Mouse (Mus musculus): ENCODE results near the gene Pam16.

The Pam16 gene

GRCm38 (mm10) chr16:4607818-4608531 lies 16.8 kb downstream of the Pam16 start:
- peak; percentile 84 for DNase-seq

GRCm38 (mm10) chr16:4606431-4607084 lies 18.2 kb downstream of the Pam16 start:
- DNase-seq, result peak; percentile 82

GRCm38 (mm10) chr16:4605514-4606131 lies 19.2 kb downstream of the Pam16 start:
- DNase-seq, result peak; percentile 61

- DNase-seq, result peak; percentile 72
Measured at GRCm38 (mm10) chr16:4604293-4604837, 20.4 kb downstream of the Pam16 start.

GRCm38 (mm10) chr16:4603453-4603837 lies 21.3 kb downstream of the Pam16 start:
- DNase-seq, result no peak

- peak; percentile 93 for DNase-seq
Measured at GRCm38 (mm10) chr16:4602766-4603452, 21.9 kb downstream of the Pam16 start.

GRCm38 (mm10) chr16:4602189-4602588 lies 22.6 kb downstream of the Pam16 start:
- peak; percentile 96 for DNase-seq

- DNase-seq, result peak; percentile 93
Measured at GRCm38 (mm10) chr16:4600701-4601310, 24.0 kb downstream of the Pam16 start.

GRCm38 (mm10) chr16:4599616-4600015 lies 25.2 kb downstream of the Pam16 start:
- DNase-seq, result no peak

- peak; percentile 22 for DNase-seq
Measured at GRCm38 (mm10) chr16:4598891-4599543, 25.8 kb downstream of the Pam16 start.

GRCm38 (mm10) chr16:4598041-4598440 lies 26.7 kb downstream of the Pam16 start:
- DNase-seq, result peak; percentile 10

- peak; percentile 15 for DNase-seq
Measured at GRCm38 (mm10) chr16:4597296-4597695, 27.5 kb downstream of the Pam16 start.

GRCm38 (mm10) chr16:4596836-4597235 lies 28.0 kb downstream of the Pam16 start:
- DNase-seq, result no peak

GRCm38 (mm10) chr16:4596141-4596728 lies 28.6 kb downstream of the Pam16 start:
- DNase-seq, result peak; percentile 35

GRCm38 (mm10) chr16:4595527-4595963 lies 29.2 kb downstream of the Pam16 start:
- DNase-seq, result peak; percentile 87

- no peak for DNase-seq
Measured at GRCm38 (mm10) chr16:4594814-4595526, 29.8 kb downstream of the Pam16 start.

- DNase-seq, result peak; percentile 87
Measured at GRCm38 (mm10) chr16:4593971-4594813, 30.6 kb downstream of the Pam16 start, which contains the start of gene Glis2. Gene Glis2 (plus strand): TSS chr16:4594713.

- DNase-seq, result peak; percentile 87
Measured at GRCm38 (mm10) chr16:4592909-4593875, 31.6 kb downstream of the Pam16 start.

GRCm38 (mm10) chr16:4590236-4590635 lies 34.6 kb downstream of the Pam16 start:
- no peak for DNase-seq
